Mouse (Mus musculus) lung, postnatal 0 days (tissue): Measurements from ENCODE around the gene Hyal1.

ENCODE experiments used
- CTCF ChIP-seq: IDR thresholded peaks from 2 replicates; pipeline ENCODE4 v1.5.1; 2016; ENCODE audit warnings: antibody characterized with exemption, mild to moderate bottlenecking
- EP300 ChIP-seq: IDR thresholded peaks from 2 replicates; pipeline ENCODE4 v1.6.1; 2016; ENCODE audit warnings: antibody characterized with exemption, mild to moderate bottlenecking, control low read depth

GRCm38 (mm10) chr9:107577871-107578270 lies 1.1 kb downstream of the Hyal1 start:
- TF ChIP-seq EP300 (no peak), CTCF (no peak)
